Mouse (Mus musculus) frontal cortex, postnatal 14 days (tissue): ENCODE measurements around the gene Ap2b1.

ENCODE experiments used
- DNase-seq, 2 experiments: peaks; one replicate each; pipeline ENCODE4 v3.0.0; 2022; ENCODE audit warnings: low spot score in 2 of 2

Gene Ap2b1

DNA sequence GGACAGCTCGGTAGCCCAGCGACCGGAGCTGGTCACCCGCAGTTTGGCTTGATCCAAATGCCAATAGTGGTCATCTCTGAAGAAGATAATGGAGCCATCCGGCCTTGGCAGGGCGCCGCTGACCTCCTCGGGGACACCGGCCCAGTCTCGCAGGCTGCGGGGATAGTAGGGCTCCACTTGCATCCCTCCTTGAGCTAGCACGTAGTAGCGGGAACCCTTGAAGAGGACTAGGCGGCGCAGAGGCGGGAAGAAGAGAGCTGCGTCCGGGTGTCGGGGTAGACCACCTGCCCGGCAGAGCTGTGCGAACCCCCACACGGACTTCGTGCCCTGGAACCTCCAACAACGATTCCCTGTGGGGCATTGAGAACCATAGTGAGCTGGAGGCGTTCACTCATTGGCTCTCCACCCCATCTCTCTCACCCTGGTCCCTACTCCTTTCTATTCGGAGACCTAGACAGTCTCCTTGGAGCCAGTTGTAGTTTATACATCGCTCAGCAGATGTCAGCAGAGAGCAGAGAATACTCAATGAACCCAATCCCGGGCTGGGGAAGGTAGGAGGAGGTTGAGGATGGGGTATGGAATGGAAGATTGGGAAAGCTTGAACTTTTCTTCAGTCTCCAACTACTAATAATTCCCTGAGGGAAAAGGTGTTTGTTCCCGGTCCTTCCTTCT is 143.9 kb downstream of the Ap2b1 start:
- DNase-seq: peak in 1 of 2 experiments; percentile 75

DNA sequence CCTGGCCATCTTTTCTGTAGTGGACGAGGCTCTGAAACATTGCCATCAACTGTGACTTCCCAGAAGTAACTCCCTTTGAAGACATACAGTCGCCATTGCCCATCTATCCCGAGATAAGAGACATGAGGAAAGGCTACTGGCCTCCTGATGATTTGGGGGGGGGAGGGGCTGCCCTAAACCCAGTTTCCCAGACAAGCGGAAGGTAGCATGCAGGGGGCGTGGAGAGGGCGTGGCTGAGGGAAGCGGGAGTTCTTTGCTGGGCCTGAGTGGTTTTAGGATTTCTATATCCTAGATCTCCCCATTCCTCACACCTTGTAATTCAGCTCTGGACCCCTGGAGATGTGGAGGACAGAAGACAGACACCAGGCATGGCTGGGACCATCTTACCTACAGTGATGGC is 145.0 kb downstream of the Ap2b1 start:
- no peak for DNase-seq

DNA sequence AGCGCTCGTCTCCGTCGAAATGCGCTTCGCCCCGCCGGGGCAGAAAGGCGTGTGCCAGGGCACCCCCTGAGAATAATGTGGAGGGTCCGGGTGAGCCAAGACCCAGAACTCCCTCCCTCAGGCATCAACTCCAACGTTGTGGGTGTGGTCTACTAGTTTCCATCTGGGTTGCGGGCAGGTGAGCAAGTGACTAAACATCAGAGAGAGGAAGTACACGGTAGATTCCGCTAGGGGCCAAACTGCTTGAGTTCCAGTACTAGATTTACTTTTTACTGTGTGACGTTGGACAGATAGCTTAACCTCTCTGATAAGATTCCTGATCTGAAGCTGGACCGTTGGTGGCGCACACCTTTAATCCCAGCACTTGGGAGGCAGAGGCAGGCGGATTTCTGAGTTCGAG is 146.2 kb downstream of the Ap2b1 start:
- no peak for DNase-seq

DNA sequence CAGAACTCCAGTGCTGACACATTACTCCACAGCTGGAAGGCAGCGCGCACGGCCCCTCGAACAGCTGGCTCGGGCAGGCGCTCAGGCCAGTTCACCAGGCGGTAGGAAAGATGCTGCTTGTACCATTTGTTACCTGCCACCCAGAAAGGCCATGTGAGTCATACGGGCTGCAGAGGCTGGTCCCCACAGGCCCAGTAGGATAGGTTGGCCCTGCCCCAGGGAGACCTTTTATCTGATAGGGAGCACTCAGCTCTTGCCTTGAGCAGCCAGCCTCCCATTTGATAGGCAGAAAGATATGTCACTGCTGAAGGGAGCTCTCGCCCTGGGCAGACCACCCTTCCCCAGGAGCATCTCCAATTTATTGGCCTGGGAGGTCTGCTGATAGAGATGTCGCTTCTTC is 148.8 kb downstream of the Ap2b1 start:
- no peak for DNase-seq

DNA sequence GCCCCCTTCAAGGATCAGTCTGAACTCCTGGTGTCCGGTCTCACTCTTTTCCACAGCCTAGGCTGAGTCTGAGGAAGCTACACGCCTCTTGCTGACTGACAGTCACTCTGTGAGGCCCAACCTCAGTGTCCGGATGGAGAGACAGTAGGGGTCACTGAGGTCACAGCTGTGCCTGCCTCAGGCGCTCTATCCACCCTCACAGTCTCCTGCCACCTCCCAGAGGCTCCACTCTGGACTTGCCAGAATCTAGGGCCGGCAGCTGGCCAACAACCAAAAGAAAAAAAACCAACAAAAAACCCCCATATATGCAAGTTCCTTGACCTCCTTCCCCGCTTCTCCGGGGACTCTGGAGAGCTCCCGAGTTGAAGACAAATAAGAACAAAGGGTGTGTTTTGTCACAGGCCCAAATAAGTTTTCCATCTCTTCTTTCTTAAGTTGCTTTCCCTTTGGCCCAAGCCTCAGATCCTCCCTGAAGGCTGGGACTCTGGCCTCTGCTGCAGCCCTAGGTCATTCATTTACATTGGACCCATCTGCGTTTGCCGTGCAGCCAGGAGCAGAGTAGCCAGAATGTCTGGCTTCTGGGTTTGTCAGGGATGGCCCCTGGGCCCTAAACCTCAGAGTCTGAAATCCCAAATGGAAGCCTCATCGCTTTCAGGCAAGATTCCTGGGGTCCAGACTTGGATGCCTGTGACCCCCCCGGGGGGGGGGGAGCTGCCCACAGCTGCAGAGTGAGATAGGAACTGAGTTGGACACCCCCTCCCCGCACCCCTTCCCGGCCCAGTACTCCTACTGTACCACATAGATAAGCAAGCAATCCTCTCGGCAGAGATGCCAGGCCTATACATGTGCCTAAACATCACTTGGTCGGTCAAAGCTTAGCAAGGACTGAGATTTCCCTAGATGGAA is 149.4 kb downstream of the Ap2b1 start:
- DNase-seq: no peak

DNA sequence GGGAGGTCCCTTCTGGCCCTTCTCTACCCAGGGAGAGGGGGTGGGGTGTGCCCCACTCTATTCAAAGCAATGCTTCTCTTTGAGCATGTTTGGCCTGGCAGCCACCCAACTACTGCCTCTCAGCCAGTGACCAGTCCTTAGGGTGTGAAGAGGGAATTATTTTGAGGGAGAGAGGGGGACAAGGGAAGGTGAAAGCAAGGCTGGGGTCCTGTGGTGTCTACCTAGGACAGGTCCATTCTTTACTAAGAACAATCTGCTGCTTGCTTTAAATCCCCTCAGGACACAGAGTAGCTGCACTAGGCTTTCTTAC is 150.1 kb downstream of the Ap2b1 start:
- DNase-seq: no peak

DNA sequence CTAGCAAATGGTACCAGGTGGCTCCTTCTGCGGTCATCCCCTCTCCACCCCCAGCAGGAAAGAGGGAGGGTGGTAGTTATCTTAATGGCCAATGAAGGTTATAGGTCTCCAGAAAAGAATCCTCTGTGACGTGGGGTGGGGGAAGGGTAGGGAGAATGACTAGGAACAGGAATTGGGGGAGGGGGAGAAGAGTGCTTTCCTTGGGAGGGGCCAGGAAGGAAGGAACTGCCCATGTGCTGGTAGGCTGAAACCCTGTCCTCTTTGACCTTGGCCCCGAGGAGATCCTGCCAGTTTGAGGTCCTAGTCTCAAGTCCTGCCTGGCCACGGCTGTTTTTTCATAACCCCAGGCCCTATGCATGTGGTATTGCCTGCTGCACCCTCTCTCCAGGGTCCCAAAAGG is 150.5 kb downstream of the Ap2b1 start:
- no peak for DNase-seq

DNA sequence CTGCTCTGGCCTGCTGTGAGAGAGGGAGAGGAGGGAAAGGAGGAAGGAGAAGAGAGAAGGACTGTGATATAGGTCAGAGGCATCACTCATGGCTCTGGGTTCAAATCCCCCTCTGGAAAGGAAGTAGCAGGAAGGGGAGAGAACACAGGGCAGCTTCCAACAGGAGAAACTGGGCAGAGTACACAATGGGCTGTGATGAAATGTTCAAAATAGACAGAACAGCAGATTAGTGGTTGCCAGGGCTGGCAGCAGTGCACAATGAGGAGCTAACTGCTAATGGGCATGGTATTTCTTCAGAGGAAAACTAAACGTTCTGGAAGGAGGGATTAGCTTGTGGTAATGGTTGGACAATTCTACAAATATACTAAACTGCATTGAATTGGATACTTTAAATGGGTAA is 151.7 kb downstream of the Ap2b1 start:
- no peak for DNase-seq

DNA sequence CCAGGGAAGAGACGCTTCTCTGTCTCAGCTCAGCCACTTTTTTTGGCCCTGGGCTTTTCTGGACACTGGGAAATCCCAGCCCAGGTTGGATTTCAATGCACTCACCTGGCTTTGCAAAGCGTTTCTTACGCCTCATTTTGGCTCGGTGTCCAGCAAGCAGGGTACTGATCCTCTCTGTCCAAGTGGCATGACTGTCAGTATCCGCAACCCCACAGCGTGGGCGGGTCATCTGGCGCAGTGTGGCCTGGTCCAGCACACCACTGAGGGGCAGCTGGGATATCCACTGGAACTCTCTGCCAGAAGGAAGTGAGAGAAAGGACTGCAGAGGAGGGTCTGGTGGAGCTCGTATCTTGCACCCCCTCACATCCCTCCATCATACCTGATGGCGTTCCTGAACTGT is 152.5 kb downstream of the Ap2b1 start:
- no peak for DNase-seq

DNA sequence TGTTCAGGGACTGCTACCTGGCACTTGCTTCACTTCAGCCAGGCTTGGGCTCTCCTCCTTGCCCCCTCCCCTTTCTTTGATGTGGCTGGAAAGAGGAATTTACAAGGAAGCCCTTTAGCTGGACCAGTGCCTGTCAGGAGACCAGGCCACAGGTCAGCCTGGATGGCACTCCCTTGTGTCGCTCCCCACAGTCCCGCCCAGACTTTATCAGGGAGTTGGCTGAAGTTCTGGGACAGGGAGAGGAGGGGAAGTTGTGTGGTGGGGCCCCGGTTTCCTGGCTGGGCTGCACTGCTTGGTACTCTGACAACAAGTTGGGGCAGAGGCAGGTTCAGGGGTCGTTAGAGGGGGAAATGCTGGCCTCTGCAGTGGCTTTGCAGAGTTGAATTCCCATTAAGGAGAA is 155.7 kb downstream of the Ap2b1 start:
- DNase-seq: no peak
